Mouse (Mus musculus) neural tube, embryonic 13.5 days (tissue): ENCODE measurements around the gene Ccnc. TPM values are rescaled to one million over a fixed set of nuclear protein-coding genes. Genes with fewer than 3 reads are reported as not detected.
A peak's percentile ranks its signal among the peaks of the same experiment; 100 is the strongest.

Experiments used
- ATAC-seq: fragments of 200-750 bp; cut with Nextera tagmentation; 2 replicates; pipeline ENCODE4 v1.8.0; 2017; ENCODE audit warnings: low read depth, mild to moderate bottlenecking, moderate TSS enrichment, moderate library complexity
- H3K27ac ChIP-seq: fragments of 300-500 bp; sonication (generic); replicated peaks from 2 replicates; pipeline ENCODE4 v1.5.1; 2015; ENCODE audit warnings: moderate library complexity, mild to moderate bottlenecking, inconsistent platforms
- H3K27me3 ChIP-seq: fragments of 300-500 bp; sonication (generic); 2 replicates; pipeline ENCODE4 v1.6.1; 2015; ENCODE audit warnings: mild to moderate bottlenecking, inconsistent platforms
- H3K36me3 ChIP-seq: fragments of 300-500 bp; sonication (generic); 2 replicates; pipeline ENCODE4 v1.6.1; 2015; ENCODE audit warnings: mild to moderate bottlenecking, inconsistent platforms
- H3K4me1 ChIP-seq: fragments of 300-500 bp; sonication (generic); replicated peaks from 2 replicates; pipeline ENCODE4 v1.6.1; 2015; ENCODE audit warnings: inconsistent platforms
- H3K4me2 ChIP-seq: fragments of 300-500 bp; sonication (generic); 2 replicates; pipeline ENCODE4 v1.6.1; 2015; ENCODE audit warnings: inconsistent platforms, mild to moderate bottlenecking, moderate library complexity
- H3K4me3 ChIP-seq: fragments of 300-500 bp; sonication (generic); 2 replicates; pipeline ENCODE4 v1.5.1; 2015; ENCODE audit warnings: mild to moderate bottlenecking, inconsistent platforms
- H3K9ac ChIP-seq: fragments of 300-500 bp; sonication (generic); 2 replicates; pipeline ENCODE4 v1.6.1; 2015; ENCODE audit warnings: moderate library complexity, mild to moderate bottlenecking, inconsistent platforms
- H3K9me3 ChIP-seq: fragments of 300-500 bp; sonication (generic); 2 replicates; pipeline ENCODE4 v1.6.1; 2016; ENCODE audit warnings: inconsistent platforms
- WGBS: fragments of 180-500 bp; shearing (Covaris S2); methylation state at CpG from one replicate; pipeline ENCODE4 v1.1.7; 2015; 5-methylcytosine and 5-hydroxymethylcytosine counted together
- polyA plus RNA-seq: library from polyadenylated mRNA; unstranded; fragments of >200 nt; fragmentation: Nextera tagmentation; extraction: Ambion mirVana; gene quantifications from 2 replicates; pipeline ENCODE4 v1.2.1, GENCODE M21; 2015

The Ccnc gene
- polyA plus RNA-seq, 1 experiment from 2014 or later: 72.8 TPM

DNA sequence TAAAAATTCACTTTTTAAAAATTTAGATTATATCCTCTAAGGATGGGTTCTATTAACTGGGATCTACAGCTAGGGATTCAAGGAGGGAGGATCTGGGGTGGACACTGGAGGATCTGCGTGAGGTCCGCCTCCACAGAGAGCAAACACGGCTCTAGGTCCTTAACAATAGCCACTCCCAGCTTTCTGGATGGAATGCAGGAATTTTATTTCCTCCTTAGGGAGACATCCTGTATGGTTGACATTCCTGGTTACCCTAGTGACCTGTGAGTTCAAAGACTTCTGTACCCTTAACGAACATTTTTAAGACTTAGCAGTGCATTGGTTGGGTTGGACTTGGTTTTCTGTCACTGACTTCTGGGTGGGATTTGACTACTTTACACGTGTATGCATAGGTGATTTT, 18.2 kb downstream of the Ccnc start:
- Histone ChIP-seq H3K9ac (no peak overlapping the region), H3K27me3 (no peaks in the 10 kb centered on the region), H3K4me1 (no peaks in the 10 kb centered on the region), H3K27ac (no peak overlapping the region), H3K36me3 (peaks cover 34% of the 10 kb centered on the region), H3K4me2 (no peak overlapping the region), H3K9me3 (no peaks in the 10 kb centered on the region), H3K4me3 (no peak overlapping the region)
- no peak for ATAC-seq
- 82% methylated on average over 5 of the region's 5 CpGs for WGBS

DNA sequence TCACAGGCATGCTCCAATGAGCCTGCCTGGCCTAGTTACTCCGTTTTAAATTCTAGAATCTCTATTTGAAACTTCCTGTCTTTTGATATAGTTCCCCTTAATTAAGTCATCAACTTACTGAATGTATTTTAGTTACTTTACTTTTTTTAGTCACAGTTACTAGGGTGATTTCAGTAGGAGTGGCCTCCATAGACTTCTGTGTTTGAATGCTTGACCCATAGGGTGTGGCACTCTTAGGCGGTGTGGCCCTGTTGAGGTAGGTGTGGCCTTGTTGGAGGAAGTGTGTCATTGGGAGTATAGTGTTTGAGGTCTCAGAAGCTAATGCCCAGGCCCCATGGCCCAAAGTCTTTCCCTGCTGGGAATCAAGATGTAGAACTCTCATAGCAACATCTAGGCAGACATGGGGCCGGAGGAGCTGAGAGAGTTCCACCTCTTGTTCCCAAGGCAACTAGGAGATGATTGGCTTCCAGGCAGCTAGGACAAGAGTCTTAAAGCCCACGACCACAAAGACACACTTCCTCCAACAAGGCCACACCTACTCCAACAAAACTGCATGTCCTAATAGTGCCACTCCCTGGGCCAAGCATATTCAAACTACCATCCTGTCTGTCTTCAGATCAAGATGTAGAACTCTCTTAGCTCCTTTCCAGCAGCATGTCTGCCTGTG, 27.8 kb downstream of the Ccnc start:
- H3K9ac ChIP-seq: no peak overlapping the region
- H3K9me3 ChIP-seq: no peaks in the 10 kb centered on the region
- no peak for ATAC-seq
- no peak overlapping the region for H3K4me3 ChIP-seq
- H3K4me2 ChIP-seq: no peak overlapping the region
- H3K27me3 ChIP-seq: no peaks in the 10 kb centered on the region
- WGBS: 77% methylated on average over 4 of the region's 4 CpGs
- no peak overlapping the region for H3K27ac ChIP-seq
- peaks cover 40% of the 10 kb centered on the region for H3K36me3 ChIP-seq
- no peaks in the 10 kb centered on the region for H3K4me1 ChIP-seq

DNA sequence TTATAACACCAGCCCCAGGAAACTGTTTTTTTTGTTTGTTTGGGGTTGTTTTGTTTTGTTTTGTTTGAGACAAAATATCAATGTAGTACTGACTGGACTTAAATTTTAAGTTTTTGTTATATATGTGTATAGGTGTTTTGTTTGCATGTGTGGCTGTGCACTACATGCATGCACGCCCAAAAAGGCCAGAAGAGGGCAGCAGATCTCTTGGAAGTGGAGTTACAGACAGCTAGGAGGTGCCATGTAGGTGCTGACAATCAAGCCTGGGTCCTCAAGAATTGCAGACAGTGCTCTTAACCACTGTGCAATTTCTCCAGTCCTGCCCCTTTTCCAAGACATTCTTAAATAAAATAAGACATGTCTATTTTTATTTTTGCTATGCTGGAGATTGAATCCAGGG, 31.4 kb downstream of the Ccnc start:
- Histone ChIP-seq H3K9ac (no peak overlapping the region), H3K9me3 (no peaks in the 10 kb centered on the region), H3K4me1 (no peaks in the 10 kb centered on the region), H3K4me2 (no peak overlapping the region), H3K4me3 (no peak overlapping the region), H3K27ac (no peak overlapping the region), H3K36me3 (peaks cover 21% of the 10 kb centered on the region), H3K27me3 (no peaks in the 10 kb centered on the region)
- no peak for ATAC-seq
- 63% methylated on average over 1 of the region's 1 CpGs for WGBS

DNA sequence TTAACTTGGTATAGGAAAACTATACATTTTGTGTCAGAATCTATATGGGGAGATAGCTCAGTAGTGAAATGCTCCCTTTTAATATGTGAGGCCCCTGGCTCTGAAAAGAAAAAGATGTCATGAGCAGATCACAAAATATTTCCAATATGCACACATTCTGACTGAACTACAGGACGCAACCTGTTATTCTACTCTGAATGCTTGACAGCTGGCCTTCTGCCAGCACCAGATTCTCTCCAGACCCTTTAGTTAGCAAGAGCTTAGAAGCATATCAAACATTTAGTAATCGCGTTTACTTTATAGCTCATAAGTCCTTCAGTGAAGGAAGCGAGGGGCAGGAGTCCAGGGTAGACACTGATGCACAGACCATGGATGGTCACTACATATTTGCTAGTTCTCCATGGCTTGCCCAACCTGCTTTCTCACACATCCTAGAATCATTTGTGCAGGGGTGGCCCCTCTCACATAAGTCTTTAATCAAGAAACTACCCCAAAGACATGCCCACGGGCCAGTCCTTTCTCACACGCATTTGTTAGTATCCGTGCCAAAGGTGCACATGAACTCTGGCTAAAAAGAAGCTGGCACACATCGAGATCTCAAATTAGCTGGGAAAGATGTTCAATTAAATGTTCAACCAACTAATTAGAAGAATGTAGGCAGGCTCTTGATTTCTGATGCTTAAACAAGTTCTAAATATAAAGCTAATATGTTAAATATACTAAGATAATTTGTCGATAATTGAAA, 34.1 kb downstream of the Ccnc start:
- peaks cover 21% of the 10 kb centered on the region for H3K36me3 ChIP-seq

DNA sequence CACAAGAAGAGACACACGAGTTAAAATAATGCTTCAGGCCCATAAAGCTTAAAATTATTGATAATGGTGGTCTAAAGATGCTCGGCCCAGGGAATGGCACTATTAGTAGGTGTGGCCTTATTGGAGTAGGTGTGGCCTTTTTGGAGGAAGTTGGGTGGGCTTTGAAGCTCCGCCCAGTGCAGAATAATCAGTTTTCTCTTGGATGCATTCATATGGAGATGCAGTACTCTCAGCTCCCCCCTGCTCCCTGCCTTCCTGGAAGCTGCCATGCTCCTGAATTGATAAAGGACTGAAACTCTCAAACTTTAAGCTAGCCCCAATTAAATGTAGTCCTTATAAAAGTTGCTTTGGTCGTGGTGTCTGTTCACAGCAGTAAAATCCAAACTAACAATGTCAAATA, 36.3 kb downstream of the Ccnc start:
- Histone ChIP-seq H3K9ac (no peak overlapping the region), H3K4me1 (peaks cover 6% of the 10 kb centered on the region), H3K27me3 (no peaks in the 10 kb centered on the region), H3K4me2 (no peak overlapping the region), H3K36me3 (peaks cover 10% of the 10 kb centered on the region), H3K9me3 (no peaks in the 10 kb centered on the region), H3K27ac (no peak overlapping the region), H3K4me3 (no peak overlapping the region)
- no peak for ATAC-seq
- WGBS: 80% methylated on average over 4 of the region's 4 CpGs

More for the DNA sequence above, 34.1 kb downstream of the Ccnc start:
- no peak overlapping the region for H3K9ac ChIP-seq
- 90% methylated on average over 9 of the region's 9 CpGs for WGBS
- H3K4me1 ChIP-seq: peaks cover 6% of the 10 kb centered on the region
- no peaks in the 10 kb centered on the region for H3K27me3 ChIP-seq
- H3K4me2 ChIP-seq: no peak overlapping the region
- no peak overlapping the region for H3K27ac ChIP-seq
- ATAC-seq: no peak
- no peaks in the 10 kb centered on the region for H3K9me3 ChIP-seq
- H3K4me3 ChIP-seq: no peak overlapping the region

DNA sequence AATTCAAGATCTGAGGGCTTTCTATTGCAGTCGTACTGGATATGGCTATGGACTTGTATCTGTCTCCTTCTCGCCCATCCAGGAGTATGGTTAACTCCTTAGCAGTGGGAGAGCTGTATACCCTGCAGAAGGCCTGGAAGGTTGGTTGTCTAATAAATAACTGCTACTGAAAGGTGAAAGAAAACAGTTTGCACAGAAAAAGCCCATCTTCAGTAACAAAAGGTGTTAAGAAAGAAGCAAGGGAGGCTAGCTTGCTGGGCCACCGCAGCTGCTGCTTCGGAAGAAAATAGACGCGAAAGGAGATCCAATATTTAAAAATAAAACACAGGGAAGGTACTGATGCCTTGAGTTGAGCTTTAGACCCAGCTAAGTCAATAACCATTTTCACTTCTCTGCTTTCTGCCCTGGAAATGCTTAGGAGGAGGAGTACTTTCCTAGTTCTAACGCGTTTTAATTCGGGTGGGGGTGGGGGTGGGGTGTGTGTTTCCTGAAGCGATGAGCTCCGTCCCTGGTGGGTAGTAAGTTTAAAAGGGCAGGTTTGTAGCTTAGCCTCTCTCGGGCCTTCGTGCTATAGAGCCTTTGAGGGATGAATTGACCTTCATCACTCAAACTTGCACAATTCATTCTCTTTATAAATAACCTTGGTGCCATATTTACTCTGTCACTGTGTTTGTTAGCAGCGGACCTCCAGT, 38.8 kb downstream of the Ccnc start:
- WGBS: 16% methylated on average over 14 of the region's 14 CpGs
- H3K27me3 ChIP-seq: no peaks in the 10 kb centered on the region
- no peaks in the 10 kb centered on the region for H3K9me3 ChIP-seq
- peak overlapping the region; percentile 61 for H3K4me2 ChIP-seq
- peak overlapping the region; percentile 74 for H3K9ac ChIP-seq
- peak; percentile 69 for ATAC-seq
- H3K4me1 ChIP-seq: peaks cover 6% of the 10 kb centered on the region
- H3K36me3 ChIP-seq: no peaks in the 10 kb centered on the region
- peak overlapping the region; percentile 34 for H3K27ac ChIP-seq
- peak overlapping the region; percentile 51 for H3K4me3 ChIP-seq

DNA sequence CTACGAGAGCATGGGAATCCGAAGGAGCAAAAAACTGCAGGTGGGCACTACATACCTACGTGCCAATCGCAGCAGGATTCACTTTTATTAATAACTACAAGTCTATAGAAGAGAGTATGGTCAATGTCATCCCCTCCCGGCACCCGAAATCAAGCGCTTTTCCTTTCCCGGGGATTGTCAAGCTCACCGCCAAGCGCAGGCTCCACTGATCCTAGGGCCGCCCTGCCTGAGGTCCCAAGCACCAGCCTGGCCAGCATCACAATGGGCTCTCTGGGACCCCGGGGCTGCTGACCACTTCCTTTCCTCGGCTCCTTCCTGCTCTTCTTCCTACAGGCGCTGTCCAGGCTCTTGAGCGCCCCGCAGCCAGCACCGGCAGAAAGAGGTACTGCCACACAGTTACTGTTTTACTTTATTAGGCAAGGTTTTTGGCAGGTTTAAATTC, 39.4 kb downstream of the Ccnc start, which contains the start of the genes Usp45 and Tstd3:
Gene Usp45, plus strand, starts transcription at position 294 of the 442 bp plus-strand sequence.
Gene Tstd3, minus strand, starts transcription at position 350 of the 442 bp plus-strand sequence.
- Histone ChIP-seq H3K4me2 (peak within 1 kb of the TSS; percentile 61), H3K4me1 (peaks cover 6% of the 10 kb centered on the region), H3K9me3 (no peaks in the 10 kb centered on the region), H3K27me3 (no peaks in the 10 kb centered on the region), H3K36me3 (no peaks in the 10 kb centered on the region), H3K27ac (peak within 1 kb of the TSS; percentile 34), H3K9ac (peak within 1 kb of the TSS; percentile 74), H3K4me3 (peak within 1 kb of the TSS; percentile 51)
- 3% methylated on average over 17 of the region's 17 CpGs for WGBS
- ATAC-seq: peak; percentile 95

DNA sequence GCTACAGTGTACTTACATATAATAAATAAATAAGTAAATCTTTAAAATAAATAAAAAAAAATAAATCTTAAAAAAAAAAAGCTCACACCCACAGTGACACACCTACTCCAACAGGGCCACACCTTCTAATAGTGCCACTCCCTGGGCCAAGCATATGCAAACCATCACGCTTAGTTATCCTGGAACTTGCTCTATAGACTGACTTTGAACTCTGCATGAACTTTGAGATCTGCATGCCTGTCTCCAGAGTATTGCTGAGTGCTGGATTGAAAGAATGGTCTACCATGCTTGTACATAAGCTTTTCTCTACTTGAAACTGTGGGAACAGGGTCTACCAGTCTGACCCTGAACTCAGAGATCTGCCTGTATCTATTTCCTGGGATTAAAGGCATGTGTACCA, 43.6 kb downstream of the Ccnc start:
- Histone ChIP-seq H3K27ac (no peak overlapping the region), H3K36me3 (no peaks in the 10 kb centered on the region), H3K4me1 (peaks cover 4% of the 10 kb centered on the region), H3K4me2 (no peak overlapping the region), H3K4me3 (no peak overlapping the region), H3K9me3 (no peaks in the 10 kb centered on the region), H3K27me3 (no peaks in the 10 kb centered on the region), H3K9ac (no peak overlapping the region)
- 81% methylated on average over 1 of the region's 1 CpGs for WGBS
- no peak for ATAC-seq

DNA sequence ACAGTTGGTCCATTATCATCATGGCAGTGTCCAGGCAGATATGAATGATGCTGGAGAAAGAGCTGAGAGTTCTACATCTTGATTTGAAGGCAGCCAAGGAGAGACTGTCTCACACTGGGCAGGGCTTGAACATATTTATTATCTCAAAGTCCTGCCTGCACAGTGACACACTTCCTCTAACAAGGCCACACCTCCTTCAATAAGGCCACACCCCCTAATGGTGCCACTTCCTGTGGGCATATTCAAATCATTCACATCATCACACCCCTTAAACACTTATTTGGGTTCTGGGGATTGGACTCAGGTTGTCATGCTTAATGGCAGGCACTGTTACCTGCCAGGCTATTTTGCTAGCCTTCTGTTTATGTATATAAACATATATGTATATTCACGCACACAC, 44.8 kb downstream of the Ccnc start:
- H3K4me3 ChIP-seq: no peak overlapping the region
- no peaks in the 10 kb centered on the region for H3K27me3 ChIP-seq
- no peak for ATAC-seq
- no peaks in the 10 kb centered on the region for H3K9me3 ChIP-seq
- 98% methylated on average over 1 of the region's 1 CpGs for WGBS
- H3K36me3 ChIP-seq: no peaks in the 10 kb centered on the region
- H3K4me2 ChIP-seq: no peak overlapping the region
- H3K27ac ChIP-seq: no peak overlapping the region
- H3K9ac ChIP-seq: no peak overlapping the region
- H3K4me1 ChIP-seq: peaks cover 6% of the 10 kb centered on the region

DNA sequence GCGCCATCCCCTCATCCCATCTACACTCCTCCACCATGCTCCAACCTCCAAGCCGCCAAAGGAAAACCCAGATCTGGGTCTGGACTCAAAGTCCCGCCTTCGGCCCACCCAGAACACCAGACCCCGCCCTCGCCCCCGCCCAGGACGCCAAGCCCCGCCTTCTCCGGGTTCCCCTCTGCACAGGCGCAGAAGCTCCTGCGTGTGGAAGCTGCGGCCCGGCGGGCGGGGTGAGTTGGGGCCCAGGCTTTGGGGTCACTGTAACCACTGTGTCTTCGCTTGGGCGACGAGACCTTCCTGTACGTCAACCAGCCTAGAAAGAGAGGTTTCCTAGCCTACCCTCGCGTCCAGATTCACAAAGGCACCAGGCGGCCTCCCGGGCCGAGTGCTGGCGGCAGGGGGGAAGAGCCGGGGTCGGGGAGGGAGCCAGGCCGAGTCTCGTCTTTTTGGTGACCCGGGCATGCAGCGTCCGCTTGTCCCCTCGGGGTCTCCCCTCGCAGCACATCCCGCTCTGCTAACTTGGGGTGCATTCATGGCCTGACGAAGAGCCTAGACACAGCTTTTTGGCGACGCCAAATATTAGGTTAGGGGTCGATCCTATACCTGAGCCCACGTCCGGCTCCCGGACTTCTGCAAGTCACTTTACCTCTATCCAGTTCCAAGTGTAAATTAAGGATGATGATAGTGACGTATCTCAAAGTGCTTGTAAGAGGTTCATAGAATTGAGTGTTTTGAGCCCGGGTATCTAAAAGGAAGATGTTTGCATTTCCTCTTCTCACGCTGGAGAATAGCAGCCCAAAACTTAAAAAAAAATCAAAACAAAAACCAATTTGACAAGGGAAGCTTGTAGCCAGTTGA, 48.8 kb downstream of the Ccnc start:
- Histone ChIP-seq H3K27ac (peak overlapping the region; percentile 43; the same call in 1 of the 2 replicates), H3K36me3 (peaks cover 8% of the 10 kb centered on the region), H3K4me1 (peaks cover 14% of the 10 kb centered on the region), H3K9me3 (no peaks in the 10 kb centered on the region), H3K27me3 (no peaks in the 10 kb centered on the region), H3K4me3 (peak overlapping the region; percentile 86), H3K9ac (peak overlapping the region; percentile 90), H3K4me2 (peak overlapping the region; percentile 67)
- ATAC-seq: peak; percentile 98
- WGBS: under 1% methylated on average over 44 of the region's 46 CpGs

DNA sequence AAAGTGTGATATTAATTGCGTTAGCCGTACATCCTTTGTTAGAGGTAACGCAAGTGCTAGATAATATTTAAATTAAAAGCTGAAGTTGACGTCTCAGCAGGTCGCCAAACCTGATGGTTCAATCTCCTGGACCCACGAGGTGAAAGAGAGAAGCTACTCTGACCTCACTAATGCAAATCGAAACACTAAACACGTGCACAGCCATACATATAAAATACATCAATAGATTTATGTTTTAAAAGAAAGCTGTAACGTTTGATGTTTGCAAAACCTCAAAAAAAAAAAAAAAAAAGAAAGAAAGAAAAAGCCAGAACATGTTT, 49.4 kb downstream of the Ccnc start:
- Histone ChIP-seq H3K4me1 (peaks cover 14% of the 10 kb centered on the region), H3K9me3 (no peaks in the 10 kb centered on the region), H3K9ac (peak overlapping the region; percentile 90), H3K36me3 (peaks cover 13% of the 10 kb centered on the region), H3K4me3 (peak overlapping the region; percentile 86), H3K27me3 (no peaks in the 10 kb centered on the region), H3K27ac (no peak overlapping the region), H3K4me2 (peak overlapping the region; percentile 67)
- 7% methylated on average over 9 of the region's 9 CpGs for WGBS
- no peak for ATAC-seq
